ENCODE assay signal across 17 mouse cellular contexts in genomic region chr4:118243298-118243697, GRCm38 (mm10). TPM values are rescaled to one million over a fixed set of nuclear protein-coding genes. Genes with fewer than 3 reads are reported as not detected.
DNase-seq lines count a peak whose midpoint lies in the region; ATAC-seq and TF ChIP-seq lines count a peak whose summit lies in the region.
"Had no signal": no experiment of that assay in that cellular context is flagged by ENCODE, and none has a peak within 500 bp of the region (broad histone marks: within the 10 kb centered on the region; RNA-seq: fewer than 3 reads in every experiment).

No protein-coding gene starts in this region.

- peaks cover 66% of the 10 kb centered on the region for H3K36me3 ChIP-seq in embryonic facial prominence, embryonic 12.5 days
- peaks cover 93% of the 10 kb centered on the region for H3K36me3 ChIP-seq in embryonic facial prominence, embryonic 10.5 days (replicated peaks)
- H3K36me3 ChIP-seq in kidney, embryonic 16.5 days (ENCODE audit: insufficient read depth, low read length): peaks cover 30% of the 10 kb centered on the region
- peaks cover 5% of the 10 kb centered on the region; the same call in 1 of the 2 replicates for H3K36me3 ChIP-seq in stomach, embryonic 16.5 days (ENCODE audit: control insufficient read depth, insufficient read depth, low read length)
- 0 out of 2 replicates have a peak, but pooled peaks cover 3% of the 10 kb centered on the region for H3K36me3 ChIP-seq in stomach, postnatal 0 days (ENCODE audit: control insufficient read depth, insufficient read depth, low read length)

- no peak overlapping the region for H3K9ac ChIP-seq in embryonic facial prominence, embryonic 12.5 days
- no peak overlapping the region for H3K9ac ChIP-seq in kidney, embryonic 16.5 days (replicated peaks; ENCODE audit: low read length)
- H3K9ac ChIP-seq in stomach, embryonic 16.5 days (ENCODE audit: low read length): no peak overlapping the region
- H3K9ac ChIP-seq in stomach, postnatal 0 days (ENCODE audit: low read length): no peak overlapping the region
- H3K9ac ChIP-seq: liver, embryonic 15.5 days; neural tube, embryonic 12.5 days had no signal

- 0 out of 2 replicates have a peak overlapping the region, but pooled peaks have one; percentile 17 for H3K27ac ChIP-seq in embryonic facial prominence, embryonic 12.5 days
- no peak overlapping the region for H3K27ac ChIP-seq in embryonic facial prominence, embryonic 10.5 days (replicated peaks)
- peak overlapping the region; percentile 37 for H3K27ac ChIP-seq in kidney, embryonic 16.5 days (ENCODE audit: low read length)
- H3K27ac ChIP-seq in stomach, embryonic 16.5 days (ENCODE audit: low read length): peak overlapping the region; percentile 19; the same call in 1 of the 2 replicates
- no peak overlapping the region for H3K27ac ChIP-seq in stomach, postnatal 0 days (replicated peaks)
- peak overlapping the region; percentile 27; the same call in 1 of the 2 replicates for H3K27ac ChIP-seq in olfactory bulb, adult 2 months (ENCODE audit: insufficient read depth, low read depth, low read length)
- H3K27ac ChIP-seq: liver, embryonic 15.5 days; macrophage; neural tube, embryonic 12.5 days had no signal

- no peak overlapping the region for H3K4me3 ChIP-seq in embryonic facial prominence, embryonic 12.5 days
- H3K4me3 ChIP-seq in embryonic facial prominence, embryonic 10.5 days: no peak overlapping the region
- no peak overlapping the region for H3K4me3 ChIP-seq in kidney, embryonic 16.5 days (ENCODE audit: low read length)
- no peak overlapping the region for H3K4me3 ChIP-seq in stomach, embryonic 16.5 days (replicated peaks; ENCODE audit: low read length)
- no peak overlapping the region for H3K4me3 ChIP-seq in stomach, postnatal 0 days (ENCODE audit: low read depth, low read length)
- no peak overlapping the region for H3K4me3 ChIP-seq in olfactory bulb, adult 2 months (ENCODE audit: insufficient read depth, low read depth, low read length)
- H3K4me3 ChIP-seq: embryonic facial prominence, embryonic 13.5 days; gastrocnemius, adult 2 months; liver, embryonic 15.5 days; neural tube, embryonic 12.5 days had no signal

- no peaks in the 10 kb centered on the region for H3K27me3 ChIP-seq in embryonic facial prominence, embryonic 12.5 days
- H3K27me3 ChIP-seq in embryonic facial prominence, embryonic 10.5 days (replicated peaks; ENCODE audit: low read depth, poor library complexity, severe bottlenecking): no peaks in the 10 kb centered on the region
- H3K27me3 ChIP-seq in kidney, embryonic 16.5 days (ENCODE audit: insufficient read depth, low read length): no peaks in the 10 kb centered on the region
- no peaks in the 10 kb centered on the region for H3K27me3 ChIP-seq in stomach, embryonic 16.5 days (ENCODE audit: control insufficient read depth, insufficient read depth, low read length)
- no peaks in the 10 kb centered on the region for H3K27me3 ChIP-seq in stomach, postnatal 0 days (ENCODE audit: control insufficient read depth, insufficient read depth, low read length)
- H3K27me3 ChIP-seq: embryonic facial prominence, embryonic 13.5 days; liver, embryonic 15.5 days; neural tube, embryonic 12.5 days had no signal

- no peak for TF ChIP-seq POLR2A in olfactory bulb, adult 2 months (IDR thresholded peaks at IDR 0.05; ENCODE audit: insufficient read depth, low read depth, low read length)

- H3K4me1 ChIP-seq in embryonic facial prominence, embryonic 12.5 days: no peaks in the 10 kb centered on the region
- H3K4me1 ChIP-seq in embryonic facial prominence, embryonic 10.5 days: peaks cover 20% of the 10 kb centered on the region
- peaks cover 21% of the 10 kb centered on the region for H3K4me1 ChIP-seq in kidney, embryonic 16.5 days (ENCODE audit: insufficient read depth, low read length)
- H3K4me1 ChIP-seq in stomach, embryonic 16.5 days (ENCODE audit: control insufficient read depth, insufficient read depth, low read length): 0 out of 2 replicates have a peak, but pooled peaks cover 10% of the 10 kb centered on the region
- H3K4me1 ChIP-seq in stomach, postnatal 0 days (replicated peaks; ENCODE audit: control insufficient read depth, insufficient read depth): no peaks in the 10 kb centered on the region
- peaks cover 44% of the 10 kb centered on the region for H3K4me1 ChIP-seq in olfactory bulb, adult 2 months (ENCODE audit: control insufficient read depth, insufficient read depth, low read length)

- DNase-seq in embryonic facial prominence, embryonic 10.5 days (ENCODE audit: low spot score): no peak
- no peak for DNase-seq in kidney, postnatal 4 days
- DNase-seq in stomach, postnatal 0 days (ENCODE audit: low spot score): no peak
- DNase-seq in adipocyte (ENCODE audit: low spot score): no peak
- DNase-seq: adrenal gland, adult 8-10 months; cerebellum, adult 9-11 months; heart, postnatal 10 days had no signal

- H3K9me3 ChIP-seq in embryonic facial prominence, embryonic 12.5 days: no peaks in the 10 kb centered on the region
- H3K9me3 ChIP-seq in embryonic facial prominence, embryonic 10.5 days: no peaks in the 10 kb centered on the region
- no peaks in the 10 kb centered on the region for H3K9me3 ChIP-seq in kidney, embryonic 16.5 days (ENCODE audit: low read length)
- H3K9me3 ChIP-seq in stomach, embryonic 16.5 days (replicated peaks; ENCODE audit: control insufficient read depth, low read length): no peaks in the 10 kb centered on the region
- H3K9me3 ChIP-seq in stomach, postnatal 0 days (ENCODE audit: control insufficient read depth, low read length): no peaks in the 10 kb centered on the region
- H3K9me3 ChIP-seq: embryonic facial prominence, embryonic 13.5 days; liver, embryonic 15.5 days; neural tube, embryonic 12.5 days had no signal

- no peak for ATAC-seq in embryonic facial prominence, embryonic 12.5 days (ENCODE audit: insufficient number of reproducible peaks, insufficient read depth, low FRiP score, low TSS enrichment)
- ATAC-seq in kidney, embryonic 16.5 days (ENCODE audit: low FRiP score, low TSS enrichment): no peak
- ATAC-seq in stomach, embryonic 16.5 days (ENCODE audit: insufficient read depth, low FRiP score): no peak
- no peak for ATAC-seq in stomach, postnatal 0 days (ENCODE audit: low FRiP score, low TSS enrichment)

- TF ChIP-seq CTCF in stomach, postnatal 0 days (IDR thresholded peaks at IDR 0.05; ENCODE audit: low read depth): no peak
- TF ChIP-seq CTCF in olfactory bulb, adult 2 months (IDR thresholded peaks at IDR 0.05; ENCODE audit: insufficient read depth, low read depth, low read length): no peak

- TF ChIP-seq EP300 in stomach, postnatal 0 days (optimal IDR thresholded peaks at IDR 0.05): no peak

- H3K4me2 ChIP-seq in embryonic facial prominence, embryonic 12.5 days (replicated peaks): no peak overlapping the region
- H3K4me2 ChIP-seq in kidney, embryonic 16.5 days (replicated peaks; ENCODE audit: low read depth, low read length): no peak overlapping the region
- H3K4me2 ChIP-seq in stomach, embryonic 16.5 days (ENCODE audit: low read depth, low read length): no peak overlapping the region
- no peak overlapping the region for H3K4me2 ChIP-seq in stomach, postnatal 0 days (replicated peaks; ENCODE audit: low read depth)
- H3K4me2 ChIP-seq: embryonic facial prominence, embryonic 13.5 days; heart, embryonic 11.5 days; liver, embryonic 15.5 days; neural tube, embryonic 12.5 days had no signal

- WGBS in embryonic facial prominence, embryonic 12.5 days: 67% methylated on average over 11 of the region's 11 CpGs
- WGBS in embryonic facial prominence, embryonic 10.5 days: 88% methylated on average over 11 of the region's 11 CpGs
- 67% methylated on average over 11 of the region's 11 CpGs for WGBS in kidney, embryonic 16.5 days
- WGBS in stomach, embryonic 16.5 days: 82% methylated on average over 11 of the region's 11 CpGs
- 85% methylated on average over 11 of the region's 11 CpGs for WGBS in stomach, postnatal 0 days
- WGBS in olfactory bulb, adult 2 months: 19% methylated on average over 11 of the region's 11 CpGs

RNA-seq across cellular contexts. Expression of gene Ptprf, which starts 47.9 kb away (rescaled TPM):
- polyA plus RNA-seq in embryonic facial prominence, embryonic 12.5 days (2016; fragmentation: Nextera tagmentation; extraction: Ambion mirVana): 90.7 and 98.6 TPM in 2 replicates
- 88.2 and 95.5 TPM in 2 replicates for polyA plus RNA-seq in embryonic facial prominence, embryonic 10.5 days (2016; fragmentation: Nextera tagmentation; extraction: Ambion mirVana)
- 72.6 and 73.7 TPM in 2 replicates for polyA plus RNA-seq in kidney, embryonic 16.5 days (2015; fragmentation: Nextera tagmentation; extraction: Ambion mirVana)
- polyA plus RNA-seq in stomach, embryonic 16.5 days (2015; fragmentation: Nextera tagmentation; extraction: Ambion mirVana): 86.0 and 93.0 TPM in 2 replicates
- 30.1 and 34.1 TPM in 2 replicates for polyA plus RNA-seq in stomach, postnatal 0 days (2015; fragmentation: Nextera tagmentation; extraction: Ambion mirVana)
- not detected in 2 replicates for polyA plus RNA-seq in olfactory bulb, adult 2 months (2012; ENCODE audit: insufficient read depth, insufficient read length, low replicate concordance, missing spikeins)

Comparison
In these comparisons a context has a peak if more than half of its experiments do, and no peak if none do; other contexts are left out.
1. H3K27ac ChIP-seq: peak in embryonic facial prominence, embryonic 12.5 days (single experiment), kidney, embryonic 16.5 days (single experiment), stomach, embryonic 16.5 days (single experiment) and olfactory bulb, adult 2 months (single experiment); none in embryonic facial prominence, embryonic 10.5 days (single experiment) and stomach, postnatal 0 days (single experiment).